Mouse (Mus musculus) kidney, embryonic 15.5 days (tissue): Measurements from ENCODE around the gene Egfl7. TPM values are rescaled to one million over a fixed set of nuclear protein-coding genes. Genes with fewer than 3 reads are reported as not detected.

Experiments used
- ATAC-seq: fragments of 200-750 bp; cut with Nextera tagmentation; replicated peaks from 2 replicates; pipeline ENCODE4 v1.8.0; 2017; ENCODE audit warnings: moderate TSS enrichment; ENCODE audit not compliant: low FRiP score
- H3K27ac ChIP-seq: fragments of 300-500 bp; sonication (generic); 2 replicates; pipeline ENCODE4 v1.5.1; 2015; ENCODE audit warnings: mild to moderate bottlenecking, inconsistent platforms
- H3K27me3 ChIP-seq: fragments of 300-500 bp; sonication (generic); 2 replicates; pipeline ENCODE4 v1.6.1; 2015; ENCODE audit warnings: inconsistent platforms
- H3K36me3 ChIP-seq: fragments of 300-500 bp; sonication (generic); 2 replicates; pipeline ENCODE4 v1.6.1; 2015; ENCODE audit warnings: inconsistent platforms
- H3K4me1 ChIP-seq: fragments of 300-500 bp; sonication (generic); 2 replicates; pipeline ENCODE4 v1.6.1; 2015; ENCODE audit warnings: inconsistent platforms
- H3K4me2 ChIP-seq: fragments of 300-500 bp; sonication (generic); 2 replicates; pipeline ENCODE4 v1.6.1; 2015; ENCODE audit warnings: moderate library complexity, mild to moderate bottlenecking, inconsistent platforms
- H3K4me3 ChIP-seq: fragments of 300-500 bp; sonication (generic); replicated peaks from 2 replicates; pipeline ENCODE4 v1.5.1; 2015; ENCODE audit warnings: mild to moderate bottlenecking, inconsistent platforms
- H3K9ac ChIP-seq: fragments of 300-500 bp; sonication (generic); 2 replicates; pipeline ENCODE4 v1.6.1; 2015; ENCODE audit warnings: mild to moderate bottlenecking, inconsistent platforms
- H3K9me3 ChIP-seq: fragments of 300-500 bp; sonication (generic); replicated peaks from 2 replicates; pipeline ENCODE4 v1.6.1; 2016; ENCODE audit warnings: inconsistent platforms
- WGBS: fragments of 180-500 bp; shearing (Covaris S2); methylation state at CpG from one replicate; pipeline ENCODE4 v1.1.7; 2015; ENCODE audit warnings: mixed read lengths; 5-methylcytosine and 5-hydroxymethylcytosine counted together
- polyA plus RNA-seq: library from polyadenylated mRNA; unstranded; fragments of >200 nt; fragmentation: Nextera tagmentation; extraction: Ambion mirVana; gene quantifications from 2 replicates; pipeline ENCODE4 v1.2.1, GENCODE M21; 2015

Gene Egfl7
- polyA plus RNA-seq, 1 experiment from 2014 or later: 219 TPM

- Histone ChIP-seq H3K4me3 (no peak overlapping the region), H3K4me1 (peaks cover 47% of the 10 kb centered on the region), H3K27me3 (no peaks in the 10 kb centered on the region), H3K9ac (no peak overlapping the region), H3K36me3 (no peaks in the 10 kb centered on the region), H3K27ac (no peak overlapping the region), H3K4me2 (no peak overlapping the region), H3K9me3 (no peaks in the 10 kb centered on the region)
- WGBS: 81% methylated on average over 8 of the region's 8 CpGs
- no peak for ATAC-seq
Measured at GRCm38 (mm10) chr2:26605331-26605730, 25.5 kb downstream of the Egfl7 start.

GRCm38 (mm10) chr2:26606579-26606978, 26.8 kb downstream of the Egfl7 start:
- ATAC-seq: no peak
- no peak overlapping the region for H3K4me2 ChIP-seq
- H3K27ac ChIP-seq: 0 out of 2 replicates have a peak overlapping the region, but pooled peaks have one; percentile 18

GRCm38 (mm10) chr2:26607056-26607910, 27.5 kb downstream of the Egfl7 start:
- WGBS: 47% methylated on average over 6 of the region's 6 CpGs
- Histone ChIP-seq H3K9me3 (no peaks in the 10 kb centered on the region), H3K36me3 (no peaks in the 10 kb centered on the region), H3K27ac (0 out of 2 replicates have a peak overlapping the region, but pooled peaks have one; percentile 18), H3K4me1 (peaks cover 34% of the 10 kb centered on the region), H3K27me3 (no peaks in the 10 kb centered on the region), H3K4me2 (no peak overlapping the region), H3K9ac (no peak overlapping the region), H3K4me3 (no peak overlapping the region)
- no peak for ATAC-seq

More at GRCm38 (mm10) chr2:26606579-26606978, 26.8 kb downstream of the Egfl7 start:
- WGBS: 67% methylated on average over 3 of the region's 3 CpGs
- Histone ChIP-seq H3K9me3 (no peaks in the 10 kb centered on the region), H3K27me3 (no peaks in the 10 kb centered on the region), H3K4me3 (no peak overlapping the region), H3K36me3 (no peaks in the 10 kb centered on the region), H3K9ac (no peak overlapping the region), H3K4me1 (peaks cover 40% of the 10 kb centered on the region)

- Histone ChIP-seq H3K4me2 (no peak overlapping the region), H3K4me3 (no peak overlapping the region), H3K9ac (no peak overlapping the region), H3K27me3 (no peaks in the 10 kb centered on the region), H3K9me3 (no peaks in the 10 kb centered on the region), H3K27ac (no peak overlapping the region), H3K36me3 (no peaks in the 10 kb centered on the region), H3K4me1 (peaks cover 21% of the 10 kb centered on the region)
- ATAC-seq: no peak
Measured at GRCm38 (mm10) chr2:26608781-26609180, 29.0 kb downstream of the Egfl7 start.

GRCm38 (mm10) chr2:26609261-26609661, 29.4 kb downstream of the Egfl7 start:
- no peak for ATAC-seq
- Histone ChIP-seq H3K9ac (no peak overlapping the region), H3K4me3 (no peak overlapping the region), H3K4me2 (no peak overlapping the region), H3K9me3 (no peaks in the 10 kb centered on the region), H3K27me3 (no peaks in the 10 kb centered on the region), H3K27ac (no peak overlapping the region), H3K4me1 (peaks cover 19% of the 10 kb centered on the region), H3K36me3 (no peaks in the 10 kb centered on the region)

GRCm38 (mm10) chr2:26610526-26610925, 30.7 kb downstream of the Egfl7 start:
- Histone ChIP-seq H3K9ac (no peak overlapping the region), H3K4me1 (peaks cover 14% of the 10 kb centered on the region), H3K4me3 (no peak overlapping the region), H3K36me3 (no peaks in the 10 kb centered on the region), H3K9me3 (no peaks in the 10 kb centered on the region), H3K27ac (no peak overlapping the region), H3K27me3 (no peaks in the 10 kb centered on the region), H3K4me2 (no peak overlapping the region)
- 85% methylated on average over 3 of the region's 3 CpGs for WGBS
- ATAC-seq: no peak

GRCm38 (mm10) chr2:26611054-26611453, 31.2 kb downstream of the Egfl7 start:
- H3K4me2 ChIP-seq: no peak overlapping the region
- no peak for ATAC-seq
- H3K4me1 ChIP-seq: peaks cover 14% of the 10 kb centered on the region
- H3K27me3 ChIP-seq: no peaks in the 10 kb centered on the region
- no peaks in the 10 kb centered on the region for H3K36me3 ChIP-seq
- no peak overlapping the region for H3K27ac ChIP-seq
- no peak overlapping the region for H3K4me3 ChIP-seq
- H3K9me3 ChIP-seq: no peaks in the 10 kb centered on the region
- no peak overlapping the region for H3K9ac ChIP-seq

GRCm38 (mm10) chr2:26611896-26612295, 32.1 kb downstream of the Egfl7 start:
- no peak overlapping the region for H3K9ac ChIP-seq
- no peaks in the 10 kb centered on the region for H3K27me3 ChIP-seq
- H3K4me1 ChIP-seq: peaks cover 9% of the 10 kb centered on the region
- H3K4me3 ChIP-seq: no peak overlapping the region
- H3K9me3 ChIP-seq: no peaks in the 10 kb centered on the region
- no peak overlapping the region for H3K4me2 ChIP-seq
- no peaks in the 10 kb centered on the region for H3K36me3 ChIP-seq
- no peak overlapping the region for H3K27ac ChIP-seq
- ATAC-seq: no peak

- no peak overlapping the region for H3K4me2 ChIP-seq
- H3K9me3 ChIP-seq: no peaks in the 10 kb centered on the region
- no peak for ATAC-seq
- no peaks in the 10 kb centered on the region for H3K36me3 ChIP-seq
- no peaks in the 10 kb centered on the region for H3K4me1 ChIP-seq
- no peaks in the 10 kb centered on the region for H3K27me3 ChIP-seq
- no peak overlapping the region for H3K4me3 ChIP-seq
- WGBS: 78% methylated on average over 5 of the region's 5 CpGs
- no peak overlapping the region for H3K27ac ChIP-seq
- H3K9ac ChIP-seq: no peak overlapping the region
Measured at GRCm38 (mm10) chr2:26614903-26615302, 35.1 kb downstream of the Egfl7 start.

- ATAC-seq: no peak
- Histone ChIP-seq H3K36me3 (no peaks in the 10 kb centered on the region), H3K9ac (no peak overlapping the region), H3K9me3 (no peaks in the 10 kb centered on the region), H3K27me3 (no peaks in the 10 kb centered on the region), H3K4me3 (no peak overlapping the region), H3K27ac (no peak overlapping the region), H3K4me2 (no peak overlapping the region), H3K4me1 (no peaks in the 10 kb centered on the region)
- WGBS: 81% methylated on average over 4 of the region's 4 CpGs
Measured at GRCm38 (mm10) chr2:26615459-26616124, 35.8 kb downstream of the Egfl7 start.

- WGBS: 75% methylated on average over 6 of the region's 6 CpGs
- no peak for ATAC-seq
- H3K27me3 ChIP-seq: no peaks in the 10 kb centered on the region
- H3K4me2 ChIP-seq: no peak overlapping the region
- no peaks in the 10 kb centered on the region for H3K9me3 ChIP-seq
- H3K27ac ChIP-seq: no peak overlapping the region
- H3K4me1 ChIP-seq: no peaks in the 10 kb centered on the region
- no peaks in the 10 kb centered on the region for H3K36me3 ChIP-seq
- no peak overlapping the region for H3K4me3 ChIP-seq
- no peak overlapping the region for H3K9ac ChIP-seq
Measured at GRCm38 (mm10) chr2:26617331-26617730, 37.5 kb downstream of the Egfl7 start.

- no peaks in the 10 kb centered on the region for H3K9me3 ChIP-seq
- ATAC-seq: no peak
- 66% methylated on average over 7 of the region's 7 CpGs for WGBS
- H3K4me2 ChIP-seq: no peak overlapping the region
- H3K4me3 ChIP-seq: no peak overlapping the region
- H3K27ac ChIP-seq: no peak overlapping the region
- H3K4me1 ChIP-seq: no peaks in the 10 kb centered on the region
- H3K27me3 ChIP-seq: no peaks in the 10 kb centered on the region
- H3K36me3 ChIP-seq: no peaks in the 10 kb centered on the region
- no peak overlapping the region for H3K9ac ChIP-seq
Measured at GRCm38 (mm10) chr2:26617928-26618327, 38.1 kb downstream of the Egfl7 start.
